Mouse (Mus musculus): ENCODE data around the gene Ltbp3. TPM values are rescaled to one million over a fixed set of nuclear protein-coding genes. Genes with fewer than 3 reads are reported as not detected.
A peak's percentile ranks its signal among the peaks of the same experiment; 100 is the strongest.

Ltbp3 gene
- polyA plus RNA-seq, 1 experiment, result 10.5 TPM

- 60% methylated on average over 2 of the region's 2 CpGs for whole genome bisulfite sequencing
- H3K27ac ChIP-seq (ENCODE audit: control insufficient read depth, insufficient read depth, low read depth, low read length, poor library complexity), result no peak overlapping the region
- H3K4me1 ChIP-seq (ENCODE audit: control insufficient read depth, insufficient read depth, low read length), result no peaks in the 10 kb centered on the region
- TF ChIP-seq CTCF (IDR thresholded peaks at IDR 0.05; ENCODE audit: control insufficient read depth, insufficient read depth, low read length) (no peak), POLR2A (IDR thresholded peaks at IDR 0.05; ENCODE audit: borderline replicate concordance, control insufficient read depth, low read depth, low read length) (no peak)
- H3K4me3 ChIP-seq (replicated peaks; ENCODE audit: control insufficient read depth, low read depth, low read length), result no peak overlapping the region
Measured at GRCm38 (mm10) chr19:5739446-5739845, 1.3 kb upstream of the Ltbp3 start.

GRCm38 (mm10) chr19:5741641-5742240 is 1.0 kb downstream of the Ltbp3 start:
- 1% methylated on average over 54 of the region's 55 CpGs for WGBS
- H3K4me1 ChIP-seq (ENCODE audit: control insufficient read depth, insufficient read depth, low read length), result no peaks in the 10 kb centered on the region
- no peak overlapping the region for H3K4me3 ChIP-seq (replicated peaks; ENCODE audit: control insufficient read depth, low read depth, low read length)
- TF ChIP-seq POLR2A (IDR thresholded peaks at IDR 0.05; ENCODE audit: borderline replicate concordance, control insufficient read depth, low read depth, low read length), result no peak
- TF ChIP-seq CTCF (IDR thresholded peaks at IDR 0.05; ENCODE audit: control insufficient read depth, insufficient read depth, low read length), result no peak
- H3K27ac ChIP-seq (ENCODE audit: control insufficient read depth, insufficient read depth, low read depth, low read length, poor library complexity), result peak overlapping the region; percentile 4; the same call in 1 of the 2 replicates

DNA sequence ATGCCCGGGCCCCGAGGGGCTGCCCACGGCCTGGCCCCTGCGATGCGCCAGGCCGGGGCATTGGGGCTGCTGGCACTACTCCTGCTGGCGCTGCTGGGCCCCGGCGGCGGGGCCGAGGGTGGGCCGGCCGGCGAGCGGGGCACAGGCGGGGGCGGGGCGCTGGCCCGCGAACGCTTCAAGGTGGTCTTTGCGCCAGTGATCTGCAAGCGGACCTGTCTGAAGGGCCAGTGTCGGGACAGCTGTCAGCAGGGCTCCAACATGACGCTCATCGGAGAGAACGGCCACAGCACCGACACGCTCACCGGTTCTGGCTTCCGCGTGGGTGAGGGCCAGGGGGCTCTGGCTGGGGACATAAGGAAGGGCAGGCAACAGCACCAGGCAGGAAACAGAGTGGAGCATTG is 1.5 kb downstream of the Ltbp3 start:
- 9% methylated on average over 32 of the region's 32 CpGs for WGBS
- no peak overlapping the region for H3K4me3 ChIP-seq (replicated peaks; ENCODE audit: control insufficient read depth, low read depth, low read length)
- no peak overlapping the region; the same call in 1 of the 2 replicates for H3K27ac ChIP-seq (ENCODE audit: control insufficient read depth, insufficient read depth, low read depth, low read length, poor library complexity)
- no peak for TF ChIP-seq CTCF (IDR thresholded peaks at IDR 0.05; ENCODE audit: control insufficient read depth, insufficient read depth, low read length)
- no peak for TF ChIP-seq POLR2A (IDR thresholded peaks at IDR 0.05; ENCODE audit: borderline replicate concordance, control insufficient read depth, low read depth, low read length)
- H3K4me1 ChIP-seq (ENCODE audit: control insufficient read depth, insufficient read depth, low read length), result no peaks in the 10 kb centered on the region

- Histone ChIP-seq H3K4me1 (ENCODE audit: control insufficient read depth, insufficient read depth, low read length) (no peaks in the 10 kb centered on the region), H3K4me3 (replicated peaks; ENCODE audit: control insufficient read depth, low read depth, low read length) (no peak overlapping the region), H3K27ac (ENCODE audit: control insufficient read depth, insufficient read depth, low read depth, low read length, poor library complexity) (no peak overlapping the region)
- 17% methylated on average over 5 of the region's 5 CpGs for whole genome bisulfite sequencing
- TF ChIP-seq POLR2A (IDR thresholded peaks at IDR 0.05; ENCODE audit: borderline replicate concordance, control insufficient read depth, low read depth, low read length) (no peak), CTCF (IDR thresholded peaks at IDR 0.05; ENCODE audit: control insufficient read depth, insufficient read depth, low read length) (no peak)
Measured at GRCm38 (mm10) chr19:5743576-5743975, 2.9 kb downstream of the Ltbp3 start.

DNA sequence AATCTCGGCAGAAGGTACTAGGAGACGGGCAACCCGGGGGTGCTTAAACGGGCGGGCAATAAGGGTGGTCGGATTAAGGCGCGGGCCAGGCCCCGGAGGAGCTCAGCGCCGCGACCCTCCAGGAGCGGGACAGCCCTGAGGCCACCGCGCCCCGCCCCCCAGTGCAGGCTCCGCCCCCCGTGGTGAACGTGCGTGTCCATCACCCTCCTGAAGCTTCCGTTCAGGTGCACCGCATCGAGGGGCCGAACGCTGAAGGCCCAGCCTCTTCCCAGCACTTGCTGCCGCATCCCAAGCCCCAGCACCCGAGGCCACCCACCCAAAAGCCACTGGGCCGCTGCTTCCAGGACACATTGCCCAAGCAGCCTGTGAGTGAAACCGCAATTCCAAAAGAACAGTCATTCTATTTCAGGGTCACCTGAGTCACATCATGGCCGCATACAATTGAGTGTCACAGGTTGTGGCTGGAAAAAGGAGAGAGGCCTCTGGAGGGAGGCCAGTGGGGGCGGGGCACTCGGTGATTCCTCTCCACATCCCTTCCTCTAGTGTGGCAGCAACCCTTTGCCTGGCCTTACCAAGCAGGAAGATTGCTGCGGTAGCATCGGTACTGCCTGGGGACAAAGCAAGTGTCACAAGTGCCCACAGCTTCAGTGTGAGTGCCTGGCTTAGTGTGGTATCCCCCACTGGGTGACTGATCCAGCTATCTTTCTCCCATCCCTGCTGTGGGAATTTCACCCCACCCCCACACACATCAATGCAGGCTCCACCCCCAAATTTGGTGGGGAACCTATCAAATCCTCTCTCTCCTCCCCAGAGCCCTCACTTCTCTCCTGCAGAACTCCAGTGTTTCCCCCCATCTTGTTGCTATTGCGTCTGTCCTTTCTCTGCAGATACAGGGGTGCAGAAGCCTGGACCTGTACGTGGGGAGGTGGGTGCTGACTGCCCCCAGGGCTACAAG is 5.3 kb downstream of the Ltbp3 start:
- H3K27ac ChIP-seq (ENCODE audit: control insufficient read depth, insufficient read depth, low read depth, low read length, poor library complexity), result no peak overlapping the region
- H3K4me3 ChIP-seq (replicated peaks; ENCODE audit: control insufficient read depth, low read depth, low read length), result no peak overlapping the region
- H3K4me1 ChIP-seq (ENCODE audit: control insufficient read depth, insufficient read depth, low read length), result no peaks in the 10 kb centered on the region
- WGBS, result 48% methylated on average over 36 of the region's 36 CpGs
- TF ChIP-seq CTCF (IDR thresholded peaks at IDR 0.05; ENCODE audit: control insufficient read depth, insufficient read depth, low read length), result no peak
- TF ChIP-seq POLR2A (IDR thresholded peaks at IDR 0.05; ENCODE audit: borderline replicate concordance, control insufficient read depth, low read depth, low read length), result no peak

GRCm38 (mm10) chr19:5746907-5747363 is 6.2 kb downstream of the Ltbp3 start:
- no peaks in the 10 kb centered on the region for H3K4me1 ChIP-seq (ENCODE audit: control insufficient read depth, insufficient read depth, low read length)
- TF ChIP-seq POLR2A (IDR thresholded peaks at IDR 0.05; ENCODE audit: borderline replicate concordance, control insufficient read depth, low read depth, low read length), result no peak
- no peak for TF ChIP-seq CTCF (IDR thresholded peaks at IDR 0.05; ENCODE audit: control insufficient read depth, insufficient read depth, low read length)
- 78% methylated on average over 12 of the region's 12 CpGs for WGBS

DNA sequence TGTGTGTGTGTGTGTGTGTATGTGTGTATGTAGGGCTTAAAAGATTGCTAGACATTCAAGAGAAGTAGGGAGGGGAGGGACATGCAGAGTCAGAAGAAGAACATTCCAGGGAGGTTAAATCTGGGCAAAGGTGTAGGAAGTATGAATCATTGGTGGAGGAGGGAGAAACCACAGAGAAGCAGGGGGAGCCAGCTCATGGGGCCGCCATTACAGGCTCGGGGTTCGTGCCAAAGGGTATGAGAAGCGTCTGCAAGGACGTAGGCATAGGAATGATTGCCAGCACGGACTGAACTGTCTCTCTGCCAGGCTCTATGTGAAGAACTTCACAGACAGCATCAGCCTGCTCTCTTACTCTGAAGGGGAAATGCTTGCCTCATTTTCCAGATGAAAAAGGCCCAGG is 8.8 kb downstream of the Ltbp3 start:
- no peak overlapping the region for H3K27ac ChIP-seq (ENCODE audit: control insufficient read depth, insufficient read depth, low read depth, low read length, poor library complexity)
- no peaks in the 10 kb centered on the region for H3K4me1 ChIP-seq (ENCODE audit: control insufficient read depth, insufficient read depth, low read length)
- no peak for TF ChIP-seq CTCF (IDR thresholded peaks at IDR 0.05; ENCODE audit: control insufficient read depth, insufficient read depth, low read length)
- TF ChIP-seq POLR2A (IDR thresholded peaks at IDR 0.05; ENCODE audit: borderline replicate concordance, control insufficient read depth, low read depth, low read length), result no peak
- H3K4me3 ChIP-seq (replicated peaks; ENCODE audit: control insufficient read depth, low read depth, low read length), result no peak overlapping the region
- 65% methylated on average over 6 of the region's 6 CpGs for WGBS

More at GRCm38 (mm10) chr19:5746907-5747363, 6.2 kb downstream of the Ltbp3 start:
- Histone ChIP-seq H3K4me3 (replicated peaks; ENCODE audit: control insufficient read depth, low read depth, low read length) (no peak overlapping the region), H3K27ac (ENCODE audit: control insufficient read depth, insufficient read depth, low read depth, low read length, poor library complexity) (no peak overlapping the region)

DNA sequence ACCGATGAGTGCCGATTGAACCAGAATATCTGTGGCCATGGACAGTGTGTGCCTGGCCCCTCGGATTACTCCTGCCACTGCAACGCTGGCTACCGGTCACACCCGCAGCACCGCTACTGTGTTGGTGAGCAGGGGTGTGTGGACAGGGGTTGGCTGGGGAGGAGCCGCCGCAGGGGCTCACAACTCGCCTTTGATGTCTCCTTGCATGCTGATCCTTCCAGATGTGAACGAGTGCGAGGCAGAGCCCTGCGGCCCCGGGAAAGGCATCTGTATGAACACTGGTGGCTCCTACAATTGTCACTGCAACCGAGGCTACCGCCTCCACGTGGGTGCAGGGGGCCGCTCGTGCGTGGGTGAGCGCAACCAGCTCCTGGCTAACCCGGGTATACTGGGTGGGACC is 10.2 kb downstream of the Ltbp3 start:
- H3K4me3 ChIP-seq (replicated peaks; ENCODE audit: control insufficient read depth, low read depth, low read length), result no peak overlapping the region
- no peaks in the 10 kb centered on the region for H3K4me1 ChIP-seq (ENCODE audit: control insufficient read depth, insufficient read depth, low read length)
- no peak overlapping the region for H3K27ac ChIP-seq (ENCODE audit: control insufficient read depth, insufficient read depth, low read depth, low read length, poor library complexity)
- TF ChIP-seq POLR2A (IDR thresholded peaks at IDR 0.05; ENCODE audit: borderline replicate concordance, control insufficient read depth, low read depth, low read length), result no peak
- no peak for TF ChIP-seq CTCF (IDR thresholded peaks at IDR 0.05; ENCODE audit: control insufficient read depth, insufficient read depth, low read length)
- 79% methylated on average over 22 of the region's 22 CpGs for WGBS
